Mouse (Mus musculus): ENCODE measurements around the gene Vmn2r35.
"Not testable (repeated sequence)": the region's sequence is repeated elsewhere in the genome, so short reads cannot be mapped to it uniquely, and the experiment has no call there.

Vmn2r35 gene

DNA sequence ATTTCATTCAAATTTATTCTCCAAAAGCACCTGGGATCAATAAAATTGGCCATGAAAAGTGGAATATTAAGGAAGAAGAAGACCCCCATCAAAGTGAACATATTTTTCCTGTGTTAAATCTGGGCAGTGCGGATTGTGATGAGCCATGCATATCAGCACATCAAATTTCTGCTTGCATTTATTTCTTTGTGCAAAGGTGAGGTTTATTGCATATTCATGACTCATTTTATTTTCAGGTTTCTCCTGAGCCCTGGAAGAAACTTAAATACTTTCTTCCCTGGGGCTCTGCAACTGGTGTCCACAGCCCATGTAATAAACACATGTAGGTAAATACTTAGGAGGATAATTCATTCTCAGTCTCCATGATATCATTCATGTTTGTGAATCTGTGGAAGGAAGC lies at the start of gene Vmn2r35:
TSS of gene Vmn2r35 (minus strand) at position 101 of the 400 bp plus-strand sequence.
- not testable (repeated sequence) for DNase-seq (ENCODE audit: low read depth, low spot score)

DNA sequence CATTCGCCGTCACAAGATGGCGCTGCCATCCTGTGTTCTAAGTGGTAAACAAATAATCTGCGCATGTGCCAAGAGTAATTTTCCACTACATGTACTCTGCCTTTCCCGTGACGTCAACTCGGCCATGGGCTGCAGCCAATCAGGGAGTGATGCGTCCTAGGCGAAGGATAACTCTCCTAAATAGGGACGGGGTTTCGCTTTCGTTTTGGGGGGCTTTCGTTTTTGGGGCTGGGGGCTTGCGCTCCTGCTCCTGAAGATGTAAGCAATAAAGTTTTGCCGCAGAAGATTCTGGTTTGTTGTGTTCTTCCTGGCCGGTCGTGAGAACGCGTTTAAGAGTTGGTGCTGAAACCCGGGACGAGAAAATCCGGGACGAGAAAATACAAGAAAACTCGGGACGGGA lies 25.5 kb downstream of the Vmn2r35 start:
- DNase-seq (ENCODE audit: low read depth, low spot score): not testable (repeated sequence)
